8 mouse cellular contexts compared by ENCODE assay signal in the genomic region with DNA sequence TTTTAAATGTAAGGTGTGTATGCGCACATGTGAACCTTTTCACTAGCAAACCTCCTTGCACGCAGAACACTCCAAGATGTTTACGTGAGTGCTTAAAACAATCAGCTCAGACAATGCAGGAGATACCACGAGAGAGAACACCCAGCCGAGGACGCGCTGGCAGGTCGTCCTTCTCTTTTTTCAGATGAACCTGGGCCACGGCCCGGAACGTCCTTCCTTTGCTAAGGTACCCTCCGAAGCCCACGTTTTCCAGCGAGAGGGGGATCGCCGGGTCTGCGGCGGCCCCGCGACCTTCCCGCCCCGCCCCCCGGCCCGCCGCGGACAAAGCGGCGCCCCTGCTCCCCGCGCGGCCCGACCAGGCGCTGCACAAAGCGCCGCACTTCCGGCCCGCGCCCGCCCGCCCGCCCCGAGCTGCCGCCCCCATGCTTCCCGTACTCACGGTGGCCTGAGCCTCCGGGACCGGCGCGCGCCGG. TPM values are rescaled to one million over a fixed set of nuclear protein-coding genes. Genes with fewer than 3 reads are reported as not detected.
DNase-seq lines count a peak whose midpoint lies in the region; ATAC-seq and TF ChIP-seq lines count a peak whose summit lies in the region.

No protein-coding gene starts in this region.

- peak; percentile 19 for TF ChIP-seq CTCF in left cerebral cortex, adult 2 months (IDR thresholded peaks at IDR 0.05)
- TF ChIP-seq CTCF in liver, embryonic 14.5 days (IDR thresholded peaks at IDR 0.05; ENCODE audit: low read depth): no peak

- H3K27ac ChIP-seq in left cerebral cortex, adult 2 months: peak overlapping the region; percentile 93
- peak overlapping the region; percentile 98 for H3K27ac ChIP-seq in hindbrain, embryonic 13.5 days
- H3K27ac ChIP-seq in liver, embryonic 14.5 days: peak overlapping the region; percentile 32
- H3K27ac ChIP-seq in neural tube, embryonic 12.5 days: peak overlapping the region; percentile 86

- peak overlapping the region; percentile 91 for H3K4me3 ChIP-seq in left cerebral cortex, adult 2 months
- H3K4me3 ChIP-seq in hindbrain, embryonic 13.5 days: peak overlapping the region; percentile 74
- H3K4me3 ChIP-seq in liver, embryonic 14.5 days (ENCODE audit: insufficient read depth in 1 of 2, low read depth in 2 of 2, low read length in 2 of 2): peak overlapping the region; percentile 90 to 95
- H3K4me3 ChIP-seq in neural tube, embryonic 12.5 days: peak overlapping the region; percentile 72

- TF ChIP-seq EP300 in liver, embryonic 14.5 days (IDR thresholded peaks at IDR 0.05; ENCODE audit: low read depth): no peak

- peak in 1 of 2 experiments; percentile 35 for DNase-seq in left cerebral cortex, adult 2 months (ENCODE audit: extremely low spot score in 1 of 2, low spot score in 2 of 2)
- DNase-seq in left cerebral cortex, adult 18-20 months (ENCODE audit: low spot score in 2 of 2): no peak
- DNase-seq in adipocyte (ENCODE audit: low spot score): peak; percentile 46
- DNase-seq in liver, embryonic 14.5 days (ENCODE audit: low read depth in 3 of 3, low spot score in 3 of 3): peak; percentile 23 to 37 (median 31)
- DNase-seq in frontal cortex, adult 2 months (ENCODE audit: extremely low spot score in 1 of 2, low spot score in 1 of 2): no peak

- intact Hi-C loops in left cerebral cortex, adult 2 months (cut with DNase I): loop anchor here (2.0 kb wide), 1 partner anchor 40 kb away; no protein-coding TSS in a partner anchor

- H3K4me1 ChIP-seq in hindbrain, embryonic 13.5 days (replicated peaks): peaks cover 44% of the 10 kb centered on the region
- H3K4me1 ChIP-seq in liver, embryonic 14.5 days (replicated peaks; ENCODE audit: control insufficient read depth in 2 of 2, insufficient read depth in 2 of 2, low read length in 1 of 2): peaks cover 9 to 30% of the 10 kb centered on the region in 2 experiments
- peaks cover 29% of the 10 kb centered on the region for H3K4me1 ChIP-seq in neural tube, embryonic 12.5 days

- peak overlapping the region; percentile 95 for H3K9ac ChIP-seq in hindbrain, embryonic 13.5 days
- peak overlapping the region; percentile 86 for H3K9ac ChIP-seq in liver, embryonic 14.5 days (replicated peaks)
- peak overlapping the region; percentile 93 for H3K9ac ChIP-seq in neural tube, embryonic 12.5 days

- peaks cover 2% of the 10 kb centered on the region; the same call in 1 of the 2 replicates for H3K36me3 ChIP-seq in hindbrain, embryonic 13.5 days
- H3K36me3 ChIP-seq in liver, embryonic 14.5 days (replicated peaks; ENCODE audit: control insufficient read depth, insufficient read depth, low read depth): no peaks in the 10 kb centered on the region
- 0 out of 2 replicates have a peak, but pooled peaks cover 3% of the 10 kb centered on the region for H3K36me3 ChIP-seq in neural tube, embryonic 12.5 days

- WGBS in hindbrain, embryonic 13.5 days: under 1% methylated on average over 48 of the region's 51 CpGs
- WGBS in liver, embryonic 14.5 days (ENCODE audit: insufficient replicate concordance): under 1% methylated on average over 50 of the region's 51 CpGs
- under 1% methylated on average over 38 of the region's 51 CpGs for WGBS in neural tube, embryonic 12.5 days

- 0 out of 2 replicates have a peak, but pooled peaks cover 2% of the 10 kb centered on the region for H3K27me3 ChIP-seq in hindbrain, embryonic 13.5 days
- H3K27me3 ChIP-seq in liver, embryonic 14.5 days (ENCODE audit: control insufficient read depth, insufficient read depth, low read length): no peaks in the 10 kb centered on the region
- H3K27me3 ChIP-seq in neural tube, embryonic 12.5 days (replicated peaks): no peaks in the 10 kb centered on the region

- peak overlapping the region; percentile 88 for H3K4me2 ChIP-seq in hindbrain, embryonic 13.5 days
- H3K4me2 ChIP-seq in liver, embryonic 14.5 days (ENCODE audit: low read depth): peak overlapping the region; percentile 88
- H3K4me2 ChIP-seq in neural tube, embryonic 12.5 days (replicated peaks): peak overlapping the region; percentile 75

- no peaks in the 10 kb centered on the region for H3K9me3 ChIP-seq in hindbrain, embryonic 13.5 days
- no peaks in the 10 kb centered on the region for H3K9me3 ChIP-seq in liver, embryonic 14.5 days (ENCODE audit: control insufficient read depth, low read length)
- no peaks in the 10 kb centered on the region for H3K9me3 ChIP-seq in neural tube, embryonic 12.5 days

- peak; percentile 60; the same call in 1 of the 2 replicates for ATAC-seq in erythroblast, adult 5-6 weeks (replicated peaks; ENCODE audit: low FRiP score, poor library complexity, severe bottlenecking)
- peak; percentile 91 for ATAC-seq in hindbrain, embryonic 13.5 days (ENCODE audit: low FRiP score)
- peak; percentile 89 for ATAC-seq in liver, embryonic 14.5 days (ENCODE audit: insufficient read depth)
- ATAC-seq in neural tube, embryonic 12.5 days (ENCODE audit: low FRiP score, low read depth): peak; percentile 87

RNA-seq across cellular contexts. Expression of a gene that starts 0.4 kb away (rescaled TPM):
- total RNA-seq in left cerebral cortex, adult 2 months (2021): 100 to 1,000 TPM; 233 to 241 TPM
- total RNA-seq in left cerebral cortex, adult 18-20 months (2021): 100 to 1,000 TPM; 244 to 245 TPM
- 6.3 and 13.6 TPM in 2 replicates for total RNA-seq in erythroblast, adult 5-6 weeks (2015; ENCODE audit: low replicate concordance)
- 15.9 and 29.3 TPM in 2 replicates for total RNA-seq in erythroblast, adult 5-6 weeks (2017; ENCODE audit: low replicate concordance)
- 124 and 127 TPM in 2 replicates for polyA plus RNA-seq in hindbrain, embryonic 13.5 days (2015; fragmentation: Nextera tagmentation; extraction: Ambion mirVana)
- 19.8 and 22.9 TPM in 2 replicates for polyA plus RNA-seq in liver, embryonic 14.5 days (2012; rRNA removed)
- polyA plus RNA-seq in liver, embryonic 14.5 days (2014; fragmentation: Nextera tagmentation; extraction: Ambion mirVana): 11.0 and 13.0 TPM in 2 replicates
- polyA plus RNA-seq in neural tube, embryonic 12.5 days (2016; fragmentation: Nextera tagmentation; extraction: Ambion mirVana): 157 and 174 TPM in 2 replicates
- polyA plus RNA-seq in frontal cortex, adult 2 months (2012; rRNA removed): 214 and 221 TPM in 2 replicates

RNA-seq across cellular contexts. Expression of a gene that starts 7.4 kb away (rescaled TPM):
- 100 to 1,000 TPM; 255 to 290 TPM for total RNA-seq in left cerebral cortex, adult 2 months (2021)
- 100 to 1,000 TPM; 269 to 306 TPM for total RNA-seq in left cerebral cortex, adult 18-20 months (2021)
- 16.7 and 24.9 TPM in 2 replicates for total RNA-seq in erythroblast, adult 5-6 weeks (2015; ENCODE audit: low replicate concordance)
- 5.4 and 5.5 TPM in 2 replicates for total RNA-seq in erythroblast, adult 5-6 weeks (2017; ENCODE audit: low replicate concordance)
- polyA plus RNA-seq in hindbrain, embryonic 13.5 days (2015; fragmentation: Nextera tagmentation; extraction: Ambion mirVana): 68.7 and 71.8 TPM in 2 replicates
- polyA plus RNA-seq in liver, embryonic 14.5 days (2012; rRNA removed): 2.9 and 4.0 TPM in 2 replicates
- 8.0 and 8.1 TPM in 2 replicates for polyA plus RNA-seq in liver, embryonic 14.5 days (2014; fragmentation: Nextera tagmentation; extraction: Ambion mirVana)
- polyA plus RNA-seq in neural tube, embryonic 12.5 days (2016; fragmentation: Nextera tagmentation; extraction: Ambion mirVana): 61.9 and 62.3 TPM in 2 replicates
- polyA plus RNA-seq in frontal cortex, adult 2 months (2012; rRNA removed): 177 and 182 TPM in 2 replicates

Comparison
In these comparisons a context has a peak if more than half of its experiments do, and no peak if none do; other contexts are left out.
1. DNase-seq: peak in adipocyte (single experiment) and liver, embryonic 14.5 days (3 of 3); none in left cerebral cortex, adult 18-20 months (0 of 2) and frontal cortex, adult 2 months (0 of 2).
2. H3K27ac ChIP-seq: peak in every context shown above with its lines; median percentile 98 in hindbrain, embryonic 13.5 days; 93 in left cerebral cortex, adult 2 months; 86 in neural tube, embryonic 12.5 days; 32 in liver, embryonic 14.5 days.
3. Peak in every context shown above with its lines, with median percentiles within 50 percentile points of each other: H3K4me3 ChIP-seq, ATAC-seq, H3K4me2 ChIP-seq and H3K9ac ChIP-seq.